Mouse (Mus musculus) layer of hippocampus, adult 18-20 months (tissue): ENCODE data around the gene Ptpru. TPM values are rescaled to one million over a fixed set of nuclear protein-coding genes. Genes with fewer than 3 reads are reported as not detected.

Source experiments
- total RNA-seq, 2 experiments: library from RNA; stranded (reverse); gene quantifications; 2 replicates each; pipeline ENCODE4 v1.2.3; 2021

Gene Ptpru
- total RNA-seq, 2 experiments from 2014 or later: 85.0 to 98.5 TPM

Other genes starting within 250 kb of the Ptpru start
- 10 to 100 TPM; 27.7 TPM for gene Mecr, start 5.2 kb upstream of the Ptpru start, total RNA-seq
- gene Srsf4, start 35.3 kb upstream of the Ptpru start, total RNA-seq: 10 to 100 TPM; 71.4 to 71.5 TPM
- 1 to 10 TPM; 1.2 to 1.3 TPM for gene Tmem200b, start 83.5 kb upstream of the Ptpru start, total RNA-seq
- gene Gm10300, start 236.4 kb upstream of the Ptpru start, total RNA-seq: not detected
- 10 to 100 TPM; 16.2 to 20.8 TPM for gene Epb41, start 237.0 kb upstream of the Ptpru start, total RNA-seq